Mouse (Mus musculus) bone marrow macrophage, adult 2 months (primary cell): ENCODE results near the gene Tssk1.

Experiments used
- CTCF ChIP-seq: IDR thresholded peaks from 2 replicates; pipeline ENCODE4 v1.5.1; 2012; ENCODE audit warnings: low read depth, mild to moderate bottlenecking, low read length, moderate library complexity
- POLR2A ChIP-seq: IDR thresholded peaks from 2 replicates; pipeline ENCODE4 v1.6.1; 2012; ENCODE audit warnings: mild to moderate bottlenecking, low read depth, low read length, borderline replicate concordance

DNA sequence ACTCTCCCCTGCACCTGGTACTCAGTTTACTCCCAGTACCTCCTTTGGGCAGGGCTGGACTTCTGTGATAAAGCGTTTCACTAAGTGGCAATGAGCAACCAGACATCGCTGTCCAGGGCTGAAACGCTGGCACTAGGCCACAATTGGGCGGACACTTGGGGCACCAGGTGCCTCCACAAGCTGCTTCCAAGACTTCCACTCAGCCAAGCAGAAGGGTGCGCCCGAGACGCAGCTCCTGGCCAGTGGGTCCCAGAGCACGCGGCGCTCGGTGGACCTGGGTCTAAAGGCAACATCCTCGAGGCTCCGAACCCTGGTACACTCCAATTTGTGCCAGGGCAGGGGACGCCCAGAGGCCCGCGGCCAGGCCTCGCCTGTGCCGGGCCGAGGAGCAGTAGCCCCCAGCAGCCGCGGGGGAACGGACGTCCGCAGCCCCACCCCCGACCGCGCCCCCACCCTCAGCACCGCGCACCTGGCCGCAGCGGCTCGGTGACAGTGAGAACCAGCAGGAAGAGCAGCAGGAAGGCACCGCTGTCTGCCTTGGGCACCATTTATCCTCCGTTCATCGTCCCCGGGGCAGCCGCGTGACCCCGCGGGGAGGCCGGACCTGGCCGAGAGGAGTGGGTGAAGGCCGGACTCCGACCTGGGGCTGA is 3.0 kb upstream of the Tssk1 start:
- no peak for TF ChIP-seq CTCF
- TF ChIP-seq POLR2A: no peak
